Mouse (Mus musculus): ENCODE data around the gene Ccna1. TPM values are rescaled to one million over a fixed set of nuclear protein-coding genes. Genes with fewer than 3 reads are reported as not detected.

Ccna1 gene
- polyA plus RNA-seq, 1 experiment from 2014 or later = 2.0 TPM

DNA sequence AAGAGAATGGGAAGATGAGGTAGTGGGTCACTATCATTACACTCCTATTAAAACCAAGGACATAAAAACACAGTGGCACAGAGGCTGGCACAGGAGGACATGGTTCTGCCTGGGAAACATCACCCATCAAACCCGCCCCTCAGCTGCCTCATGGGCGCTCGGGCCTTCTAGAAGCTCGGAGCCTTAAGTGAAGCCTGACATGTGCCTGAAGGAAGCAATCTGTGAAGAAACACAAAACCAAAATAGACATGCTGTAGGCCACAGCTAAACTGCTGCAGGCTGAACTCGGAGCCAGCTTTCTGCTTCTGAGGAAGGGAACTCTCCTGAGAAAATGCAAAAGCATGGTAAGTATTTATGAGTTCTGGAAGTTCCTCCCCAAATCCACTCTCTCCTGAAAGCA is 31.6 kb upstream of the Ccna1 start:
- no peak overlapping the region for H3K27ac ChIP-seq
- no peaks in the 10 kb centered on the region for H3K27me3 ChIP-seq (replicated peaks)
- H3K4me1 ChIP-seq = no peaks in the 10 kb centered on the region; the same call in 1 of the 2 replicates
- H3K4me3 ChIP-seq = no peak overlapping the region
- no peaks in the 10 kb centered on the region for H3K36me3 ChIP-seq
- no peaks in the 10 kb centered on the region for H3K9me3 ChIP-seq
- WGBS = 90% methylated on average over 5 of the region's 5 CpGs
- H3K9ac ChIP-seq = no peak overlapping the region
- no peak for ATAC-seq (ENCODE audit: low FRiP score, low read depth)
- no peak overlapping the region for H3K4me2 ChIP-seq (replicated peaks)

DNA sequence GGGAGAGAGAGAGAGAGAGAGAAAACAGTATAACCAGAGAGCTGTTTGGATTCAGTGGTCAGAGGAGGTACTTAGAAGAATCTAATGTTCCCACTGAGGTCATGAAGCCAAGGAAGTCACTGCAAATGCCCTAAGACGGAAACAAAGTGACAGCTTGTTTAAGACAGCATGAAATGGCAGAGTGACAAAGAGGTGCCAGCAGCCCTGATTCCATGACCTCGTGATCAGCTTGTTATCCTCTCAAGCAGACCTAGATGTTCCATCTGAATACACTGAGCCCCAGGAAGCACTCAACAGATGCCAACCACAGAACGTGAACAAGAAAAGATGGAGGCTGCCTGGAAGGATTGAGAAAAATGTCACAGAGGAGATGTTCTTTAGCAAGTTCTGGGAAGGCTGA is 30.4 kb upstream of the Ccna1 start:
- no peak overlapping the region for H3K4me3 ChIP-seq
- no peak overlapping the region for H3K27ac ChIP-seq
- H3K9ac ChIP-seq = no peak overlapping the region
- no peaks in the 10 kb centered on the region for H3K9me3 ChIP-seq
- H3K4me2 ChIP-seq (replicated peaks) = no peak overlapping the region
- 72% methylated on average over 3 of the region's 3 CpGs for WGBS
- no peaks in the 10 kb centered on the region for H3K36me3 ChIP-seq
- no peak for ATAC-seq (ENCODE audit: low FRiP score, low read depth)
- no peaks in the 10 kb centered on the region for H3K27me3 ChIP-seq (replicated peaks)
- H3K4me1 ChIP-seq = no peaks in the 10 kb centered on the region; the same call in 1 of the 2 replicates

DNA sequence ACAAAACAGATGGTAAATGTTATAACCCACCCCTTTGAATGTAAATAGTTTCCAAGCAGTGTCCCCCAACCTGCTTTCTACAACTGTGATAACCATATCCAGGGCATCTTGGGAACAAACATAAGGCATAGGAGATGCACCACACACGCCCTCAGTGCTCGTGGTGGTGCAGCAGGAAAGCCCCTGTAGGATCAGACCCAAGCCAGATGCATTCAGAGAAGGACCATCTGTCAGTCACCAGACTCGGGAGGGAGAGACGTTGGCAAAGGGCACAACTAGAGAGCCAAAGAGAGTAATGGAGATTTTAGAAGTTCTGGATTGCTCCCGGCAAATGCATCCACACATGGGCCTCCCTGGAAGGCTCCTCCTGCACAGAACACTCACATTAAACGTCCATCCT is 29.5 kb upstream of the Ccna1 start:
- no peak for ATAC-seq (ENCODE audit: low FRiP score, low read depth)
- 69% methylated on average over 6 of the region's 6 CpGs for WGBS

DNA sequence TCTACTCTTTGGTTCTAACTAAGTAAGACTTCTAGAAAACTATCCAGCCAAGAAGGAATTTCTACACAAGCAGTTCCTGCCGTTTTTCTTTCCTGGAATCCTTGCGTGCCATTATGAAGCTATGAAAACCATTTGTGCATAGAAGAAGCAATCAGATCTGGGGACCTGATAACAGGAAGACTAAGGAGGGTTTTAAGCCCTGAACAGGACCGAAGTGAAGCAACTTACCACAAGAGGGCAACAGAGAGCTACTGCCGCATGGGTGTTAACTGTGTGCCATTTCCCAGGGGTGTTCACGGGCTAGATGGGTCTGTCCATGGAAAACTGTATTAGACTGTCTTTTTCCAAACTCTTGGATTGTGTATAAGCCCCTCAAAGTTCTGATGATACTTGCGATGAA is 24.8 kb upstream of the Ccna1 start:
- Histone ChIP-seq H3K36me3 (no peaks in the 10 kb centered on the region), H3K9ac (no peak overlapping the region), H3K27me3 (replicated peaks) (no peaks in the 10 kb centered on the region), H3K27ac (no peak overlapping the region), H3K4me3 (no peak overlapping the region), H3K4me1 (no peaks in the 10 kb centered on the region; the same call in 1 of the 2 replicates), H3K4me2 (replicated peaks) (no peak overlapping the region), H3K9me3 (no peaks in the 10 kb centered on the region)
- ATAC-seq (ENCODE audit: low FRiP score, low read depth) = peak; percentile 77
- 17% methylated on average over 6 of the region's 6 CpGs for WGBS

More for the DNA sequence above, 29.5 kb upstream of the Ccna1 start:
- no peak overlapping the region for H3K27ac ChIP-seq
- no peak overlapping the region for H3K9ac ChIP-seq
- no peaks in the 10 kb centered on the region for H3K27me3 ChIP-seq (replicated peaks)
- H3K36me3 ChIP-seq = no peaks in the 10 kb centered on the region
- no peak overlapping the region for H3K4me2 ChIP-seq (replicated peaks)
- no peak overlapping the region for H3K4me3 ChIP-seq
- no peaks in the 10 kb centered on the region for H3K9me3 ChIP-seq
- H3K4me1 ChIP-seq = no peaks in the 10 kb centered on the region; the same call in 1 of the 2 replicates

DNA sequence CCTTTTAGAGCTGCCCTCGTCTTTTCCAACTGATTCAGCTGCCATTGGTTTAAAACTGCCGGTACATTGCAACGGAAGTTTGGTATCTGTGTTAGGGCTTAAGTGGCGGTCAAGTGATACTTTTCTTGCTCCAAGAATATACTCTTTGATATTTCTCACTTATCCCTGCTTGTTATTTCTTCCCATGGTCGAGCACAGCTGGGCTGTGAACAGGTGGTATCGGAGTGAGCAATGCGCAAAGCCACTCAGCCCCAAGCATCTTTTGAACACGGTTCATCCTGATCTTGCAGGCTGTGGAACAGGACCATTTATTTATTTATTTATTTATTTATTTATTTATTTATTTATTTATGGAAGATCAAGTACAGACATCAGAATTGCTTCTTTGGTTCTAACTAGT is 24.3 kb upstream of the Ccna1 start:
- ATAC-seq (ENCODE audit: low FRiP score, low read depth) = no peak
- no peaks in the 10 kb centered on the region for H3K36me3 ChIP-seq
- no peaks in the 10 kb centered on the region for H3K4me1 ChIP-seq
- no peaks in the 10 kb centered on the region for H3K27me3 ChIP-seq (replicated peaks)
- no peak overlapping the region for H3K27ac ChIP-seq
- H3K4me3 ChIP-seq = no peak overlapping the region
- 86% methylated on average over 8 of the region's 8 CpGs for WGBS
- H3K9me3 ChIP-seq = no peaks in the 10 kb centered on the region
- H3K9ac ChIP-seq = no peak overlapping the region
- no peak overlapping the region for H3K4me2 ChIP-seq (replicated peaks)

DNA sequence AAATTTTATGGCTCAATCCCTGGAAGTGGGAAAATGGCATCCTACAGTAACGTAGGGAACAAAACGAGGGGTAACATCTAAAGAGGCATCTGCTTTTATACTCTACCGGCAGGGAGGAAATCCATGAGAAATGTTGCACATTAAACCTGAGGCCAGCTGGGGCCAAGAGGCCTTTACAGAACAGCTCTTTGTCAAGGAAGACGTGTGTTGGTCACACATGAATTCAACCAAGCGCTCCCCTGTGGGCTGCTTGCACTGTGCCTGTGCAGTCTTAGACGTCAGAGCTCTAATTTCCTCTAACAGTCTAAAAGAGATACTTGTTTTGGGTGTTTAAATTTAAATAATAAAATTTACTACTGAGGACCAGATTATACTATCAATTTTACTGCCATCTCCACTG is 22.9 kb upstream of the Ccna1 start:
- Histone ChIP-seq H3K9me3 (no peaks in the 10 kb centered on the region), H3K27ac (peak overlapping the region; percentile 50; the same call in 1 of the 2 replicates)
- peak; percentile 87 for ATAC-seq (ENCODE audit: low FRiP score, low read depth)

DNA sequence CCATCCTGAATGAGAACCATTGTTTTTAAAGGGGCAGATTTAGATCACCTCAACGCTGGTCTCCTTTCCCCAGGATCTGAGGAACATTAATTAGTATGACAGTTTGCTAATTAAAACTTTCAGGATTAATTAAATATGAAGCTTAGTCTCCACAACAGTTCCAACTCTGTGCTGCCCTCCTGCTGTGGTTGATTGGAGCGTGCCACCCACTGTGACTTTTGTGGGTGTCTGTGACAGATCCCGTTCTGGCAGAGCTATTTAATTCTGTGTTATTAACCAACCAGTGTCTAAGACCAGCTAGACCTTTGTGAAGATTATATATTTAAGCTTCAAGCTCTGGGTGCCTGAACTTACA is 20.0 kb upstream of the Ccna1 start:
- 58% methylated on average over 3 of the region's 3 CpGs for WGBS
- H3K36me3 ChIP-seq = no peaks in the 10 kb centered on the region
- H3K9me3 ChIP-seq = no peaks in the 10 kb centered on the region
- no peak overlapping the region for H3K27ac ChIP-seq
- no peak overlapping the region for H3K4me3 ChIP-seq
- H3K4me1 ChIP-seq = no peaks in the 10 kb centered on the region
- no peak overlapping the region for H3K4me2 ChIP-seq (replicated peaks)
- H3K27me3 ChIP-seq (replicated peaks) = no peaks in the 10 kb centered on the region
- ATAC-seq (ENCODE audit: low FRiP score, low read depth) = no peak
- no peak overlapping the region for H3K9ac ChIP-seq

More for the DNA sequence above, 22.9 kb upstream of the Ccna1 start:
- Histone ChIP-seq H3K27me3 (replicated peaks) (no peaks in the 10 kb centered on the region), H3K36me3 (no peaks in the 10 kb centered on the region), H3K4me2 (replicated peaks) (peak overlapping the region; percentile 9; the same call in 1 of the 2 replicates), H3K9ac (no peak overlapping the region), H3K4me1 (no peaks in the 10 kb centered on the region), H3K4me3 (no peak overlapping the region)
- WGBS = 8% methylated on average over 6 of the region's 6 CpGs

DNA sequence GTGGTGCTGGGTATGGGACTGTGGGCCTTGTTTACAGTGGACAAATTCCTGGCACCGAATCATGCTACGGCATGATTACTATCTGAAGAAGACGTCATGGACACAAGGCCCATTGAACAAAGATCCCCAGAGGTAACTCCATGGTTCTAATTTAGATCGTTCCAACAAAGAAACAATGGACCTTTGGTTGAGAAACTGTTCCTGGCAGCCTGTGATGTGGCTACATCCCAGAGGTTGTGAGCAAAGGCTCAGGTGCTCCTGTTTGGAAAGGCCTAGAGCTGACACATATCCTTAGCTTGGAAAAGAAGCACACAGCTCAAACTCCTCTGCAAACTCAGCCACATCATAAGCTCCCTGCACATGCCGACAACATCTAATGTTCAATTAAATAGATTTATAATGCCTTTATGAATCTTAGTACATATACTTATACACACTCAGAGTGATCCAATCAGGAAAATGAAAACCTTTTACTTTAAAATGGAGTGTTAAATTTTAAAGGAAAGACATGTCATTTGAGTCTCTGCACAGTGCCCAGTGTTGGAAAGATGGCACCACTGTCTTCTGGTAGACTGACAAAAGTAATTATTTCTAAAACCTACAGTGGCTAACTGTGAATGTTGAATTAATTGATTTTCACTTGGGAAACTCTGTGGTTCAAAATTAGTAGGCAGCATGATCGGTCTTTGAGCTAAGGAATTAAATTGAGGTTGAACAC is 19.4 kb upstream of the Ccna1 start:
- no peaks in the 10 kb centered on the region for H3K36me3 ChIP-seq
- H3K27ac ChIP-seq = no peak overlapping the region
- no peak overlapping the region for H3K9ac ChIP-seq
- 81% methylated on average over 6 of the region's 6 CpGs for WGBS
- H3K4me3 ChIP-seq = no peak overlapping the region
- H3K4me2 ChIP-seq (replicated peaks) = no peak overlapping the region
- no peaks in the 10 kb centered on the region for H3K27me3 ChIP-seq (replicated peaks)
- H3K4me1 ChIP-seq = no peaks in the 10 kb centered on the region
- ATAC-seq (ENCODE audit: low FRiP score, low read depth) = no peak
- H3K9me3 ChIP-seq = no peaks in the 10 kb centered on the region

DNA sequence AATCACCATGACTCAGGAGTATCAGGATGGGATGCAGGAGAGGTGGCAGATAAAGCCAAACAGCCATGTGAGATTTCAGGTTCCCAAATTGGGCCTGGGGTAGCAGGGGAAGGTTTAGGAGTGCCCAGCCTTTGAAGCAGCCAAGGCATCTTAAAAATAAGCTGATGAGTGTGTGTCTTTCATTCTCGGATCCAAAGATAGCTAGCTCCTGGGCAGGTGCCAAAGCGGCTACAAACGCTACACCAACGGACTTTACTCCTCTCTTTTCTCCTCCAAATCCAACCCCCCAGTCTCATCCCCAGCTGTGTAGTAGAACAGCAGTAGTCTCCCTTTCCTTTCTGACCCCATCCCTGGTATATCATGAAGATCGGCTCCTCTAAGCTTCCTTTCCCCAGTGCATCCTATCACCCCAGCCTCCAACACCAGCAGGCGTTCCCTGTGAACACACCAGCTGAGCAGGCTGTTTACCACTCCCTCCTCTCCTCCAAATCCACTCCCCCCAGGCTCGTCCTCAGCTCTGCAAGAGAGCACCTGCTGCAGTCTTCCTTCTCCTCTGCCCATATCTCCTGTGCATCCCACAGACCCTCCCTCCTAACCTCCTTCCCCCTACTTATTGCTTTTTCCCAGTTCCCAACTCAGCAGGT is 12.6 kb upstream of the Ccna1 start:
- H3K4me2 ChIP-seq (replicated peaks) = no peak overlapping the region
- peaks cover 7% of the 10 kb centered on the region; the same call in 1 of the 2 replicates for H3K4me1 ChIP-seq
- H3K4me3 ChIP-seq = no peak overlapping the region
- H3K9ac ChIP-seq = no peak overlapping the region
- H3K9me3 ChIP-seq = no peaks in the 10 kb centered on the region
- no peaks in the 10 kb centered on the region for H3K36me3 ChIP-seq
- 42% methylated on average over 7 of the region's 7 CpGs for WGBS
- ATAC-seq (ENCODE audit: low FRiP score, low read depth) = no peak
- H3K27me3 ChIP-seq (replicated peaks) = 0 out of 2 replicates have a peak, but pooled peaks cover 3% of the 10 kb centered on the region
- H3K27ac ChIP-seq = no peak overlapping the region

DNA sequence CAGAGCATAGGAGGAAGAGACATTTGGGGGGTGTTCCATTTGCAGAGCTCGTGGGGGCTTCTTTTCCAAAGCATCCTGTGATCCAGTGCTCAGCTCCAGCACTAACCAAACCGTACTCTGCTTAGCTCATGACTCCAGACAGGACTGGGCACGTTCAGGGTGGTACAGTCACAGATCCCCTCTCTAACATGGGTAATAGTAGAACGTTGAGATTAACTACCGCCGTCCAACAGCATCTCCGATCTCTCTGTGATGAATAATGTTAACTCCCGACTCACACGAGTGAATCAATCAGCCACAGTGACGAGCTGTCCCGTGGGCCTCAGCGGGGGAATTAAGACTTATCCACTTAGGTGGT is 11.3 kb upstream of the Ccna1 start:
- Histone ChIP-seq H3K4me3 (no peak overlapping the region), H3K4me2 (replicated peaks) (no peak overlapping the region; the same call in 1 of the 2 replicates), H3K4me1 (peaks cover 7% of the 10 kb centered on the region; the same call in 1 of the 2 replicates), H3K36me3 (no peaks in the 10 kb centered on the region), H3K9ac (no peak overlapping the region), H3K27ac (no peak overlapping the region), H3K9me3 (no peaks in the 10 kb centered on the region), H3K27me3 (replicated peaks) (0 out of 2 replicates have a peak, but pooled peaks cover 3% of the 10 kb centered on the region)
- ATAC-seq (ENCODE audit: low FRiP score, low read depth) = peak; percentile 71
- 56% methylated on average over 12 of the region's 12 CpGs for WGBS

DNA sequence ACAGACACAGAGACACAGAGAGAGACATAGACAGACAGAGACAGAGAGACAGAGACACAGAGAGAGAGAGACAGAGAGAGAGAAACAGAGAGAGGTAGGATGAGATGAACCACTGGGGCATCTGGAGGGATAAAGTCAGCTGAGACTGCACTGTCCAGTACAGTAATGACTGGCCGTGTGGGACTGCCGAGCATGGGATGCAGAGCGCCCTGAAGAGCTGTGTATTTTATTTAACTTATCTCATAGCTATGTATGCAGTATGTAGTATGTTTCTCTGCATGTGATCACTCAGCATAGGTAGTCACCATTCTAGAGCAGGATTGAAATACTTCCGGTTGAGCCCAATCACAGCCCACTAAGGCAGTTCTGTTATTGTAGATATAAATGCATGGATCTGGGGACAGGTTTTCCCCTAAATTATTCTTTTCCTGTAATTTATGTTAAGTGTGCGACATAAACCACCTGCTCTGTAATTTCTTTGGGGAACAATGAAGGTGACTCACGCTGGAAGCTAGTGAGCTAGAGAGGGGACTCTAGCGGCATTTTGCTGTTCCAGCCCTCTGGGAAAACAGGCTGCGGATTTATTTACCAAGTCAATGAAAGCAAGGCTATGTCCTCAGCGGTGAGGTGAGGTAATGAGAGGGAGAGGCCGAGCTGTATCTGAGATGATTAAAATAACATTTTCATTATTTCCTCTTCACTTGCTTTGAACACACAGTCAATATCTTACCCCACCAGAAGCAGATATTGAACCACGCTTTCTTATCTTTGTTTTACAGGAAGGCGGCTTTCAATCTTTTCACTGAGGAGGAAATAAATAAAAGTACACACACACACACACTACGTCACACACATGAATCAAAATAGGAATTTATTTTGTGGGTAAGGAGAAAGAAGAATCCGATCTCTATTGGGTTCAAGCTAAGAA is 10.7 kb upstream of the Ccna1 start:
- Histone ChIP-seq H3K4me2 (replicated peaks) (no peak overlapping the region), H3K27ac (no peak overlapping the region), H3K27me3 (replicated peaks) (0 out of 2 replicates have a peak, but pooled peaks cover 3% of the 10 kb centered on the region), H3K4me3 (no peak overlapping the region), H3K9ac (no peak overlapping the region), H3K4me1 (peaks cover 7% of the 10 kb centered on the region; the same call in 1 of the 2 replicates), H3K9me3 (no peaks in the 10 kb centered on the region), H3K36me3 (no peaks in the 10 kb centered on the region)
- peak; percentile 54 for ATAC-seq (ENCODE audit: low FRiP score, low read depth)
- 61% methylated on average over 14 of the region's 14 CpGs for WGBS

DNA sequence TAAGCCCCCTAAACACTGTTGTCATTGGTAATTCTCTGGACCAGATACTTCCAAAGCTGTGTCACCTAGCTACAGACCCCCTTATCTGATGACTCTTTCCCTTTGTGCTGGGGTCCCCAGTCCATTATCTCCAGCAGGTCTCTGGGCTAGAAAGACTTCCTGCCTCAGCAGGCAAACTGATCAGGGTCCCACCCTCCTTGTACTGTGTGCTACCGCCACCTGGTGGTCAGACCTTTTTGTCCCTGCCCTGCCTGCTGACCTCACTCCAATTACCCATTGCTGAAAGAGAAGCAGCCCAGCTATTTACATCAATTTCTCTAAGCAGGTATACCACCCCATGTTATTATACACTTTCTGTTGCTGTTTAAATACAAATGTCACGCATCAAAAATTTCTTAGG is 9.1 kb upstream of the Ccna1 start:
- H3K27ac ChIP-seq = no peak overlapping the region
- no peaks in the 10 kb centered on the region for H3K9me3 ChIP-seq
- no peak overlapping the region for H3K4me2 ChIP-seq (replicated peaks)
- peak; percentile 52; the same call in 1 of the 2 replicates for ATAC-seq (ENCODE audit: low FRiP score, low read depth)
- WGBS = 9% methylated on average over 2 of the region's 2 CpGs
- H3K36me3 ChIP-seq = no peaks in the 10 kb centered on the region
- peaks cover 7% of the 10 kb centered on the region; the same call in 1 of the 2 replicates for H3K4me1 ChIP-seq
- 0 out of 2 replicates have a peak, but pooled peaks cover 3% of the 10 kb centered on the region for H3K27me3 ChIP-seq (replicated peaks)
- H3K4me3 ChIP-seq = no peak overlapping the region
- no peak overlapping the region for H3K9ac ChIP-seq
